Mouse (Mus musculus) NIH3T3 (cell line): ENCODE measurements around the gene Rexo5.

Source experiments
- DNase-seq: peaks from one replicate; pipeline ENCODE4 v3.0.0-alpha.2; 2012; ENCODE audit warnings: low read depth

The Rexo5 gene

GRCm38 (mm10) chr7:119845541-119845940, 51.7 kb downstream of the Rexo5 start:
- DNase-seq = no peak

- no peak for DNase-seq
These were observed 53.6 kb downstream of the Rexo5 start for GRCm38 (mm10) chr7:119847396-119847795.

GRCm38 (mm10) chr7:119849096-119849495, 55.3 kb downstream of the Rexo5 start:
- peak; percentile 79 for DNase-seq

- peak; percentile 62 for DNase-seq
These were observed 56.9 kb downstream of the Rexo5 start for GRCm38 (mm10) chr7:119850737-119851136.

- no peak for DNase-seq
These were observed 58.7 kb downstream of the Rexo5 start for GRCm38 (mm10) chr7:119852494-119852893.

- no peak for DNase-seq
These were observed 59.4 kb downstream of the Rexo5 start for GRCm38 (mm10) chr7:119853186-119853585.

- DNase-seq = no peak
These were observed 60.6 kb downstream of the Rexo5 start for GRCm38 (mm10) chr7:119854362-119854761.

GRCm38 (mm10) chr7:119855031-119855430, 61.2 kb downstream of the Rexo5 start:
- DNase-seq = no peak

GRCm38 (mm10) chr7:119859476-119859875, 65.7 kb downstream of the Rexo5 start:
- DNase-seq = no peak

- no peak for DNase-seq
These were observed 66.3 kb downstream of the Rexo5 start for GRCm38 (mm10) chr7:119860116-119860515.

GRCm38 (mm10) chr7:119860554-119860953, 66.7 kb downstream of the Rexo5 start:
- DNase-seq = no peak

- DNase-seq = no peak
These were observed 67.1 kb downstream of the Rexo5 start for GRCm38 (mm10) chr7:119860971-119861334.

GRCm38 (mm10) chr7:119861335-119862091, 67.7 kb downstream of the Rexo5 start:
- peak; percentile 81 for DNase-seq

GRCm38 (mm10) chr7:119862167-119862566, 68.4 kb downstream of the Rexo5 start:
- DNase-seq = peak; percentile 30

GRCm38 (mm10) chr7:119864500-119864899, 70.7 kb downstream of the Rexo5 start:
- no peak for DNase-seq

GRCm38 (mm10) chr7:119866136-119866535, 72.3 kb downstream of the Rexo5 start:
- DNase-seq = no peak

GRCm38 (mm10) chr7:119872204-119872603, 78.4 kb downstream of the Rexo5 start:
- DNase-seq = no peak

- DNase-seq = no peak
These were observed 79.2 kb downstream of the Rexo5 start for GRCm38 (mm10) chr7:119873050-119873449.

- peak; percentile 36 for DNase-seq
These were observed 82.1 kb downstream of the Rexo5 start for GRCm38 (mm10) chr7:119875776-119876440.

GRCm38 (mm10) chr7:119879171-119879570, 85.4 kb downstream of the Rexo5 start:
- no peak for DNase-seq

- DNase-seq = peak; percentile 63
These were observed 86.5 kb downstream of the Rexo5 start for GRCm38 (mm10) chr7:119880345-119880744.

- DNase-seq = no peak
These were observed 87.4 kb downstream of the Rexo5 start for GRCm38 (mm10) chr7:119881229-119881628.

GRCm38 (mm10) chr7:119887887-119888286, 94.1 kb downstream of the Rexo5 start:
- DNase-seq = peak; percentile 77

GRCm38 (mm10) chr7:119892198-119892597, 98.4 kb downstream of the Rexo5 start:
- DNase-seq = no peak
